ENCODE assay signal across 8 mouse cellular contexts in the genomic region with DNA sequence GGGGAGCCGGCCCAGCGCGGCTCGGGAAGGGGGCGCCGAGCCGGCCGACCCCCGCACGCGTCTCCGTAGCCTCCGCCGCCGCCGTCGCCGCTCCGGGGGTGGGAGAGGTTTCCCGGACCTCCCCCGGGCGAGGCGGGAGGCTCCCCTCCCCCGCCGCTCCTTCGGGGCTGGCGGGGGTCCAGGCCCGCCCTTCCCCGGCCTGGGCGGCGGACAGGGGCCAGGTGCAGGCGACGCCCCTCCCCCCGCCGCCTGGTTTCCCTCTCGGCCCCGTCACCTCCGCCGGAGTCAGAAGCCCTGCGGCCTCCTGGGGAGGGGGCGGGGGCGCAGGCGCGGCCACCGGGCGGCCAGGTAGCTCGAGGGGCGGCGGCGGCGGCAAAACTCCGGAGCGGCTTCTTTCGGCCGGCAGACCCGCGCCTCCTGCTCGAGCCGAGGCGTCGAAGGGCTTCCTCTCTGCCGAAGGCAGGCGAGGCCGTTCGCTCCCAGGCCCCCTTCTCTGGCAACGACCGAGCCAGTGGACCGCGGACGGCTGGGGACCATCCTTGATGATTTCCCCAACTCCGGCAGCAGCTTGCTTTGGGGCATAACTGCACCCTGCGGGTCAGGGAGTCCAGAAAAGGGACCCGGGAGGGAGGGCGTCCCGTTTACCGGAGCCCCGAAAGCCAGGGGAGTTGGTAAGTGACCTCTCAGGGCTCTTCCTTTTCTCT. TPM values are rescaled to one million over a fixed set of nuclear protein-coding genes. Genes with fewer than 3 reads are reported as not detected.
DNase-seq lines count a peak whose midpoint lies in the region; ATAC-seq and TF ChIP-seq lines count a peak whose summit lies in the region.

No protein-coding gene starts in this region.

- peak; percentile 7; the same call in 1 of the 2 replicates for ATAC-seq in embryonic facial prominence, embryonic 14.5 days (ENCODE audit: low read depth)
- ATAC-seq in hindbrain, embryonic 12.5 days (ENCODE audit: low FRiP score) = no peak
- ATAC-seq in liver, embryonic 14.5 days (ENCODE audit: insufficient read depth) = no peak
- ATAC-seq in granulocyte monocyte progenitor cell, adult 5-6 weeks (replicated peaks; ENCODE audit: poor library complexity, severe bottlenecking) = no peak; the same call in 1 of the 2 replicates

- H3K27me3 ChIP-seq in embryonic facial prominence, embryonic 14.5 days (replicated peaks; ENCODE audit: control insufficient read depth, insufficient read depth, low read length) = no peaks in the 10 kb centered on the region
- peaks cover 33% of the 10 kb centered on the region for H3K27me3 ChIP-seq in hindbrain, embryonic 12.5 days
- H3K27me3 ChIP-seq in liver, embryonic 14.5 days (ENCODE audit: control insufficient read depth, insufficient read depth, low read length) = peaks cover 52% of the 10 kb centered on the region
- 0 out of 2 replicates have a peak, but pooled peaks cover 3% of the 10 kb centered on the region for H3K27me3 ChIP-seq in small intestine, adult 2 months (ENCODE audit: control insufficient read depth, insufficient read depth, low read length)

- TF ChIP-seq POLR2A in small intestine, adult 2 months (IDR thresholded peaks at IDR 0.05; ENCODE audit: low read depth, low read length) = no peak

- peaks cover 52% of the 10 kb centered on the region for H3K4me1 ChIP-seq in embryonic facial prominence, embryonic 14.5 days (ENCODE audit: control insufficient read depth, insufficient read depth, low read length)
- H3K4me1 ChIP-seq in hindbrain, embryonic 12.5 days = peaks cover 70% of the 10 kb centered on the region
- H3K4me1 ChIP-seq in liver, embryonic 14.5 days (replicated peaks; ENCODE audit: control insufficient read depth in 2 of 2, insufficient read depth in 2 of 2, low read length in 1 of 2) = peaks cover 7 to 20% of the 10 kb centered on the region in 2 experiments; a peak in 3 of 4 replicates
- H3K4me1 ChIP-seq in small intestine, adult 2 months (ENCODE audit: control insufficient read depth, insufficient read depth, insufficient read length, low read length) = peaks cover 18% of the 10 kb centered on the region

- H3K27ac ChIP-seq in embryonic facial prominence, embryonic 14.5 days (replicated peaks; ENCODE audit: low read depth, low read length) = peak overlapping the region; percentile 90
- peak overlapping the region; percentile 75 for H3K27ac ChIP-seq in hindbrain, embryonic 12.5 days
- H3K27ac ChIP-seq in liver, embryonic 14.5 days = no peak overlapping the region
- no peak overlapping the region for H3K27ac ChIP-seq in small intestine, adult 2 months (ENCODE audit: insufficient read depth, low read depth, low read length)

- 3% methylated on average over 13 of the region's 77 CpGs for WGBS in embryonic facial prominence, embryonic 14.5 days
- WGBS in hindbrain, embryonic 12.5 days = under 1% methylated on average over 62 of the region's 77 CpGs
- 2% methylated on average over 51 of the region's 77 CpGs for WGBS in liver, embryonic 14.5 days (ENCODE audit: insufficient replicate concordance)
- WGBS in small intestine, adult 2 months = 15% methylated on average over 60 of the region's 77 CpGs

- peak; percentile 54 to 56 for DNase-seq in lung, adult 18-20 months
- no peak for DNase-seq in lung, postnatal 25 days (ENCODE audit: low spot score)
- no peak for DNase-seq in embryonic facial prominence, embryonic 14.5 days (ENCODE audit: low spot score)
- no peak for DNase-seq in liver, embryonic 14.5 days (ENCODE audit: low read depth in 3 of 3, low spot score in 3 of 3)
- DNase-seq in left cerebral cortex, adult 18-20 months (ENCODE audit: low spot score in 2 of 2) = no peak

- 0 out of 2 replicates have a peak, but pooled peaks cover 7% of the 10 kb centered on the region for H3K36me3 ChIP-seq in embryonic facial prominence, embryonic 14.5 days (ENCODE audit: control insufficient read depth, insufficient read depth, low read length)
- no peaks in the 10 kb centered on the region for H3K36me3 ChIP-seq in hindbrain, embryonic 12.5 days
- H3K36me3 ChIP-seq in liver, embryonic 14.5 days (replicated peaks; ENCODE audit: control insufficient read depth, insufficient read depth, low read depth) = no peaks in the 10 kb centered on the region
- no peaks in the 10 kb centered on the region for H3K36me3 ChIP-seq in small intestine, adult 2 months (ENCODE audit: control insufficient read depth, insufficient read depth, low read length)

- peak overlapping the region; percentile 67 for H3K4me3 ChIP-seq in embryonic facial prominence, embryonic 14.5 days (ENCODE audit: low read depth, low read length)
- peak overlapping the region; percentile 56 for H3K4me3 ChIP-seq in hindbrain, embryonic 12.5 days
- H3K4me3 ChIP-seq in liver, embryonic 14.5 days (ENCODE audit: insufficient read depth in 1 of 2, low read depth in 2 of 2, low read length in 2 of 2) = peak overlapping the region; percentile 25 to 52
- H3K4me3 ChIP-seq in small intestine, adult 2 months (ENCODE audit: low read depth, low read length) = peak overlapping the region; percentile 63

- peak overlapping the region; percentile 99 for H3K4me2 ChIP-seq in embryonic facial prominence, embryonic 14.5 days (ENCODE audit: low read depth, low read length)
- H3K4me2 ChIP-seq in hindbrain, embryonic 12.5 days (replicated peaks) = peak overlapping the region; percentile 100
- H3K4me2 ChIP-seq in liver, embryonic 14.5 days (ENCODE audit: low read depth) = peak overlapping the region; percentile 59

- no peak for TF ChIP-seq EP300 in liver, embryonic 14.5 days (IDR thresholded peaks at IDR 0.05; ENCODE audit: low read depth)

- H3K9me3 ChIP-seq in embryonic facial prominence, embryonic 14.5 days (ENCODE audit: control insufficient read depth, low read length) = no peaks in the 10 kb centered on the region
- no peaks in the 10 kb centered on the region for H3K9me3 ChIP-seq in hindbrain, embryonic 12.5 days (replicated peaks)
- H3K9me3 ChIP-seq in liver, embryonic 14.5 days (ENCODE audit: control insufficient read depth, low read length) = no peaks in the 10 kb centered on the region

- H3K9ac ChIP-seq in embryonic facial prominence, embryonic 14.5 days (ENCODE audit: low read depth, low read length) = peak overlapping the region; percentile 80
- peak overlapping the region; percentile 79 for H3K9ac ChIP-seq in hindbrain, embryonic 12.5 days
- H3K9ac ChIP-seq in liver, embryonic 14.5 days (replicated peaks) = no peak overlapping the region

- no peak for TF ChIP-seq CTCF in liver, embryonic 14.5 days (IDR thresholded peaks at IDR 0.05; ENCODE audit: low read depth)
- no peak for TF ChIP-seq CTCF in small intestine, adult 2 months (IDR thresholded peaks at IDR 0.05; ENCODE audit: extremely low read depth, insufficient read length, insufficient replicate concordance, low read depth, low read length)

RNA-seq across cellular contexts. Expression of a gene that starts 28.2 kb away (rescaled TPM):
- 11.0 and 11.7 TPM in 2 replicates for polyA plus RNA-seq in embryonic facial prominence, embryonic 14.5 days (2014; fragmentation: Nextera tagmentation; extraction: Ambion mirVana)
- polyA plus RNA-seq in hindbrain, embryonic 12.5 days (2016; fragmentation: Nextera tagmentation; extraction: Ambion mirVana) = 12.8 and 15.3 TPM in 2 replicates
- 1.3 and 1.7 TPM in 2 replicates for polyA plus RNA-seq in liver, embryonic 14.5 days (2012; rRNA removed)
- polyA plus RNA-seq in liver, embryonic 14.5 days (2014; fragmentation: Nextera tagmentation; extraction: Ambion mirVana) = 0.53 and 0.75 TPM in 2 replicates
- 13.8 and 23.7 TPM in 2 replicates for polyA plus RNA-seq in small intestine, adult 2 months (2012; rRNA removed)
- total RNA-seq in granulocyte monocyte progenitor cell, adult 5-6 weeks (2014; fragmentation: Nextera tagmentation) = 1.3 and 4.7 TPM in 2 replicates
- total RNA-seq in granulocyte monocyte progenitor cell, adult 5-6 weeks (2017) = 0.26 and 0.93 TPM in 2 replicates
- total RNA-seq in left cerebral cortex, adult 18-20 months (2021) = 100 to 1,000 TPM; 108 to 121 TPM

Comparison
In these comparisons a context has a peak if more than half of its experiments do, and no peak if none do; other contexts are left out.
1. DNase-seq: peak in lung, adult 18-20 months (2 of 2); none in lung, postnatal 25 days (single experiment), embryonic facial prominence, embryonic 14.5 days (single experiment), liver, embryonic 14.5 days (0 of 3) and left cerebral cortex, adult 18-20 months (0 of 2).
2. H3K27ac ChIP-seq: peak in embryonic facial prominence, embryonic 14.5 days (single experiment) and hindbrain, embryonic 12.5 days (single experiment); none in liver, embryonic 14.5 days (single experiment) and small intestine, adult 2 months (single experiment).
3. Peak in every context shown above with its lines, with median percentiles within 50 percentile points of each other: H3K4me2 ChIP-seq and H3K4me3 ChIP-seq.